Mouse (Mus musculus) kidney, adult 8-10 months (tissue): ENCODE measurements at regions not wholly inside any gene's neighbourhood (a gene's known extent, or its start where the extent isn't known, plus 50 kb on each side); places are given as distances from the start of the nearest gene placed in this dataset.
A peak's percentile ranks its signal among the peaks of the same experiment; 100 is the strongest.

Experiments used
- DNase-seq, 2 experiments: peaks; one replicate each; pipeline ENCODE4 v3.0.0; 2022

GRCm38 (mm10) chr7:68851981-68852575, 103.0 kb upstream of the Arrdc4 start:
- no peak for DNase-seq

- no peak for DNase-seq
Observed at GRCm38 (mm10) chr7:68844606-68845005, 95.6 kb upstream of the Arrdc4 start.

GRCm38 (mm10) chr7:68843374-68843773, 94.3 kb upstream of the Arrdc4 start:
- DNase-seq: peak in 1 of 2 experiments; percentile 25

- DNase-seq: peak in 1 of 2 experiments; percentile 6
Observed at GRCm38 (mm10) chr7:68833977-68834791, 85.1 kb upstream of the Arrdc4 start.

GRCm38 (mm10) chr7:68833517-68833916, 84.5 kb upstream of the Arrdc4 start:
- no peak for DNase-seq

GRCm38 (mm10) chr7:68829861-68830260, 80.8 kb upstream of the Arrdc4 start:
- peak; percentile 33 to 81 for DNase-seq

GRCm38 (mm10) chr7:68824399-68824798, 75.4 kb upstream of the Arrdc4 start:
- no peak for DNase-seq

GRCm38 (mm10) chr7:68823646-68824045, 74.6 kb upstream of the Arrdc4 start:
- no peak for DNase-seq

- peak; percentile 18 to 64 for DNase-seq
Observed at GRCm38 (mm10) chr7:68823189-68823588, 74.1 kb upstream of the Arrdc4 start.

GRCm38 (mm10) chr7:68814823-68815666, 66.0 kb upstream of the Arrdc4 start:
- DNase-seq: no peak

GRCm38 (mm10) chr7:68809782-68810181, 60.7 kb upstream of the Arrdc4 start:
- DNase-seq: no peak
